Mouse (Mus musculus) frontal cortex, postnatal 36 days (tissue): ENCODE data around the gene Apoa4.

Experiments used
- DNase-seq, 2 experiments: peaks; one replicate each; pipeline ENCODE4 v3.0.0; 2022; ENCODE audit warnings: low spot score in 2 of 2

The Apoa4 gene

GRCm38 (mm10) chr9:46272677-46273454, 32.4 kb downstream of the Apoa4 start, which contains the start of gene Zpr1:
TSS of gene Zpr1 (plus strand) at chr9:46273064.
- DNase-seq = peak; percentile 90 to 91

DNA sequence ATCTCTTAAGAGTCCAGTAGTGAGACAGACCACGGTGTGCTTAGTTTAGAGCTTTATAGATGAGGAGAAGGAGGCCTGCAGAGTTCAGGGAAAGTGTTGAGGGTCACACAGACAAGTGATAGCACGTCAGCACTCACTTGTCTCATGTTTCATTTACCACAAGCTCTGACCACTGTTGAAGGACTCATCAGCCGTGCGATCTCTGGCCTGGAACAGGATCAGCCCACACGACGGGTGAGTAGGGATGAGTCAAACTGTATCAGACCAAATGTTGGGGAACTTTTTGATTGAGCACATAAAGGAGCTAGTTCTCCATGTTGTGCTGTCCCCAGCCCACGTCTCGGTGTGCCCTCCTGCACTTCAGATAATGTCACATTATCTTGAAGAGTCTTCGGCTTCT, 34.0 kb downstream of the Apoa4 start:
- no peak for DNase-seq

DNA sequence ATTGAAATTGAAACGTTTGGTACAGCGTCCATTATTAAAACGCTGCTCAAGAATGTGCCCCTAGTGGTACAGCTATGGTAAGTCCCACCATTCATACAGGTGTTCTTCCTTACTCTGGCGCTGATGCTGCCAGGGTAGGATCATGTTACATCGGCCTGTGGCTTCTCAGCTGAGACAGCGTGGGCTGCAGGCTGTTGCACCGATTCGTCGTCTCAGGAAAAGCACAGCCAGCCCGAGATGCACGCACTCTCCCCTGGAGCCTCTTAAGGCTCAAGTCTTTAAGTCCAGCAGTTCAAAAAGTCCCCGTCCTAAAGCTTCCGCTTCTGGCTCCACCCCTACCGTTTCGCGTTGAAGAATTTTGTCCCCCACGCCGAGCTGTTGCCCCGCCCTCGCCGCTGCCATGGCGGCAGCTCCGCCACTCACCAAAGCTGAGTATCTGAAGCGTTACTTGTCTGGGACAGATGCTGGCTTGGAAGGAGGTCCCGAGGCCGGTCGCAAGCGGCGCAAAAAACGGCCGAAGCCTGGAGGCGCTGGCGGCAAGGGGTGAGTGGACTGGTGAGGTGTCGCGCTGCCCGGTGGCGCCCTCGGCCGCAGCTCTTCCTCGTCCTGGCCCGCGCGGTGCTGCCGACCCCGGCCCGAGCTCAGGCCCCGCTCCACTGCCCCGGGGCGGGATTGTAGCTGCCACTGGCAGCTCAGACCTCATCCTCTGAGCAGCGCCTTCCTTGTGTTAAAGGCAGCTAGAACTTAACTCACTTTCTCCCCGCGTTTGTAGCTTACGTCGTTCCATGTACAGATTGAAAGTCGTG, 42.3 kb downstream of the Apoa4 start, which contains the start of gene Bud13:
Gene Bud13 (plus strand): TSS at position 378 of the 806 bp plus-strand sequence.
- DNase-seq = peak; percentile 92 to 95
